Mouse (Mus musculus): Measurements from ENCODE around the gene Snx29.

DNA sequence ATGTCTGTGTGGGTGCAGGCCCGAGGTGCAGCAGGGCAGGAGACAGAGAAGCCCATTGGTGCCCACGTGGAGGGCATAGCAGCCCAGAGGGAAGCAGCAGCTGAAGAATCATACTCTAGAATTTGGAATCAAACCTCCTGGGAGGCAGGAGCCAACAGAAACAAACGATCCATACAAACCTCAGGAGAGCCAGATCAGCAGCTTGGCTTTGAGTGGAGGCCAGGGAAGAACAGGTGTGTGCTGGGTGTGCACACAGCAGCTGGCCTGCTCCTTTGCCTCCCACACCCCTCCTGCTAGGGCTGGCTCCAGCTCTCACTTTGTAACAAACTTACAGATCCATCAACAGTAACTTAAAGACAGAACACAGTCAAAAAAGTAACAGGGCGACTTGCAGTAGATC lies 245.4 kb downstream of the Snx29 start:
- no peak for TF ChIP-seq POLR2A (IDR thresholded peaks at IDR 0.05; ENCODE audit: insufficient read depth, low read depth, low read length)
- no peak for TF ChIP-seq CTCF (IDR thresholded peaks at IDR 0.05; ENCODE audit: insufficient read depth, low read depth, low read length)
